Mouse (Mus musculus) hindbrain, embryonic 12.5 days (tissue): ENCODE data around the gene Mical2. TPM values are rescaled to one million over a fixed set of nuclear protein-coding genes. Genes with fewer than 3 reads are reported as not detected.

Experiments
- ATAC-seq: fragments of 200-750 bp; cut with Nextera tagmentation; 2 replicates; pipeline ENCODE4 v1.8.0; 2017; ENCODE audit warnings: moderate TSS enrichment; ENCODE audit not compliant: low FRiP score
- H3K27ac ChIP-seq: fragments of 300-500 bp; sonication (generic); 2 replicates; pipeline ENCODE4 v1.5.1; 2016; ENCODE audit warnings: mild to moderate bottlenecking
- H3K27me3 ChIP-seq: fragments of 300-500 bp; sonication (generic); 2 replicates; pipeline ENCODE4 v1.6.1; 2016; ENCODE audit warnings: mild to moderate bottlenecking
- H3K36me3 ChIP-seq: fragments of 300-500 bp; sonication (generic); 2 replicates; pipeline ENCODE4 v1.6.1; 2016; ENCODE audit warnings: mild to moderate bottlenecking
- H3K4me1 ChIP-seq: fragments of 300-500 bp; sonication (generic); 2 replicates; pipeline ENCODE4 v1.6.1; 2016
- H3K4me2 ChIP-seq: fragments of 300-500 bp; sonication (generic); replicated peaks from 2 replicates; pipeline ENCODE4 v1.6.1; 2016; ENCODE audit warnings: mild to moderate bottlenecking
- H3K4me3 ChIP-seq: fragments of 300-500 bp; sonication (generic); 2 replicates; pipeline ENCODE4 v1.5.1; 2016; ENCODE audit warnings: mild to moderate bottlenecking
- H3K9ac ChIP-seq: fragments of 300-500 bp; sonication (generic); 2 replicates; pipeline ENCODE4 v1.6.1; 2016; ENCODE audit warnings: mild to moderate bottlenecking, moderate library complexity
- H3K9me3 ChIP-seq: fragments of 300-500 bp; sonication (generic); replicated peaks from 2 replicates; pipeline ENCODE4 v1.6.1; 2016; ENCODE audit warnings: mild to moderate bottlenecking
- WGBS: fragments of 180-500 bp; shearing (Covaris S2); methylation state at CpG from one replicate; pipeline ENCODE4 v1.1.7; 2016; 5-methylcytosine and 5-hydroxymethylcytosine counted together
- polyA plus RNA-seq: library from polyadenylated mRNA; unstranded; fragments of >200 nt; fragmentation: Nextera tagmentation; extraction: Ambion mirVana; gene quantifications from 2 replicates; pipeline ENCODE4 v1.2.1, GENCODE M21; 2016

The Mical2 gene
- polyA plus RNA-seq, 1 experiment from 2014 or later: 1.6 TPM

- no peak overlapping the region for H3K4me2 ChIP-seq
- H3K9me3 ChIP-seq: no peaks in the 10 kb centered on the region
- no peaks in the 10 kb centered on the region for H3K36me3 ChIP-seq
- peaks cover 9% of the 10 kb centered on the region for H3K4me1 ChIP-seq
- no peak for ATAC-seq
- WGBS: 75% methylated on average over 1 of the region's 1 CpGs
- H3K27ac ChIP-seq: no peak overlapping the region
- H3K27me3 ChIP-seq: no peaks in the 10 kb centered on the region
- no peak overlapping the region for H3K4me3 ChIP-seq
- H3K9ac ChIP-seq: no peak overlapping the region
Observed at GRCm38 (mm10) chr7:112316239-112316638, 90.6 kb downstream of the Mical2 start.

GRCm38 (mm10) chr7:112317491-112317890 is 91.8 kb downstream of the Mical2 start:
- H3K4me2 ChIP-seq: no peak overlapping the region
- H3K9me3 ChIP-seq: no peaks in the 10 kb centered on the region
- 69% methylated on average over 5 of the region's 5 CpGs for WGBS
- H3K27me3 ChIP-seq: no peaks in the 10 kb centered on the region
- no peak for ATAC-seq
- no peaks in the 10 kb centered on the region for H3K36me3 ChIP-seq
- no peak overlapping the region for H3K9ac ChIP-seq
- H3K27ac ChIP-seq: no peak overlapping the region
- H3K4me3 ChIP-seq: no peak overlapping the region
- H3K4me1 ChIP-seq: peaks cover 9% of the 10 kb centered on the region

GRCm38 (mm10) chr7:112318306-112318705 is 92.7 kb downstream of the Mical2 start:
- peaks cover 9% of the 10 kb centered on the region for H3K4me1 ChIP-seq
- H3K36me3 ChIP-seq: no peaks in the 10 kb centered on the region
- H3K9ac ChIP-seq: no peak overlapping the region
- H3K4me3 ChIP-seq: no peak overlapping the region
- H3K27ac ChIP-seq: no peak overlapping the region
- no peaks in the 10 kb centered on the region for H3K9me3 ChIP-seq
- H3K4me2 ChIP-seq: no peak overlapping the region
- H3K27me3 ChIP-seq: no peaks in the 10 kb centered on the region
- WGBS: 93% methylated on average over 11 of the region's 11 CpGs
- no peak for ATAC-seq

- Histone ChIP-seq H3K4me1 (no peaks in the 10 kb centered on the region), H3K9ac (no peak overlapping the region), H3K4me2 (no peak overlapping the region), H3K27me3 (no peaks in the 10 kb centered on the region), H3K4me3 (no peak overlapping the region), H3K9me3 (no peaks in the 10 kb centered on the region), H3K36me3 (no peaks in the 10 kb centered on the region), H3K27ac (no peak overlapping the region)
- WGBS: 71% methylated on average over 4 of the region's 4 CpGs
- no peak for ATAC-seq
Observed at GRCm38 (mm10) chr7:112319419-112319818, 93.8 kb downstream of the Mical2 start.

GRCm38 (mm10) chr7:112320052-112320730 is 94.5 kb downstream of the Mical2 start:
- Histone ChIP-seq H3K4me3 (no peak overlapping the region), H3K27ac (no peak overlapping the region), H3K27me3 (no peaks in the 10 kb centered on the region), H3K4me1 (no peaks in the 10 kb centered on the region), H3K9ac (no peak overlapping the region), H3K36me3 (no peaks in the 10 kb centered on the region), H3K4me2 (no peak overlapping the region), H3K9me3 (no peaks in the 10 kb centered on the region)
- no peak for ATAC-seq
- WGBS: 95% methylated on average over 3 of the region's 3 CpGs

- ATAC-seq: no peak
- no peak overlapping the region for H3K4me2 ChIP-seq
- H3K4me3 ChIP-seq: no peak overlapping the region
- no peak overlapping the region for H3K27ac ChIP-seq
- no peaks in the 10 kb centered on the region for H3K4me1 ChIP-seq
- no peaks in the 10 kb centered on the region for H3K9me3 ChIP-seq
- H3K27me3 ChIP-seq: no peaks in the 10 kb centered on the region
- no peaks in the 10 kb centered on the region for H3K36me3 ChIP-seq
- no peak overlapping the region for H3K9ac ChIP-seq
- 88% methylated on average over 9 of the region's 9 CpGs for WGBS
Observed at GRCm38 (mm10) chr7:112321798-112322794, 96.4 kb downstream of the Mical2 start.

- H3K36me3 ChIP-seq: no peaks in the 10 kb centered on the region
- H3K4me1 ChIP-seq: no peaks in the 10 kb centered on the region
- H3K4me2 ChIP-seq: no peak overlapping the region
- no peak overlapping the region for H3K27ac ChIP-seq
- no peaks in the 10 kb centered on the region for H3K9me3 ChIP-seq
- H3K4me3 ChIP-seq: no peak overlapping the region
- ATAC-seq: no peak
- H3K27me3 ChIP-seq: no peaks in the 10 kb centered on the region
- no peak overlapping the region for H3K9ac ChIP-seq
- WGBS: 92% methylated on average over 5 of the region's 5 CpGs
Observed at GRCm38 (mm10) chr7:112324577-112324976, 98.9 kb downstream of the Mical2 start.

GRCm38 (mm10) chr7:112326852-112327251 is 101.2 kb downstream of the Mical2 start:
- WGBS: 70% methylated on average over 4 of the region's 4 CpGs
- Histone ChIP-seq H3K36me3 (no peaks in the 10 kb centered on the region), H3K4me2 (no peak overlapping the region), H3K9me3 (no peaks in the 10 kb centered on the region), H3K9ac (no peak overlapping the region), H3K4me3 (no peak overlapping the region), H3K27ac (no peak overlapping the region), H3K4me1 (no peaks in the 10 kb centered on the region), H3K27me3 (no peaks in the 10 kb centered on the region)
- no peak for ATAC-seq

GRCm38 (mm10) chr7:112328969-112329368 is 103.3 kb downstream of the Mical2 start:
- Histone ChIP-seq H3K4me2 (no peak overlapping the region), H3K9me3 (no peaks in the 10 kb centered on the region), H3K4me1 (no peaks in the 10 kb centered on the region), H3K36me3 (no peaks in the 10 kb centered on the region), H3K9ac (no peak overlapping the region), H3K4me3 (no peak overlapping the region), H3K27ac (no peak overlapping the region), H3K27me3 (no peaks in the 10 kb centered on the region)
- 19% methylated on average over 1 of the region's 1 CpGs for WGBS
- ATAC-seq: no peak

GRCm38 (mm10) chr7:112329496-112329895 is 103.8 kb downstream of the Mical2 start:
- ATAC-seq: no peak
- H3K27ac ChIP-seq: no peak overlapping the region
- no peaks in the 10 kb centered on the region for H3K9me3 ChIP-seq
- no peaks in the 10 kb centered on the region for H3K27me3 ChIP-seq
- 82% methylated on average over 7 of the region's 7 CpGs for WGBS
- H3K4me1 ChIP-seq: no peaks in the 10 kb centered on the region
- H3K9ac ChIP-seq: no peak overlapping the region
- no peaks in the 10 kb centered on the region for H3K36me3 ChIP-seq
- no peak overlapping the region for H3K4me3 ChIP-seq
- no peak overlapping the region for H3K4me2 ChIP-seq

- ATAC-seq: no peak
- H3K9ac ChIP-seq: no peak overlapping the region
- H3K27me3 ChIP-seq: 0 out of 2 replicates have a peak, but pooled peaks cover 3% of the 10 kb centered on the region
- no peaks in the 10 kb centered on the region for H3K36me3 ChIP-seq
- H3K9me3 ChIP-seq: no peaks in the 10 kb centered on the region
- H3K4me1 ChIP-seq: no peaks in the 10 kb centered on the region
- no peak overlapping the region for H3K4me3 ChIP-seq
- WGBS: 89% methylated on average over 8 of the region's 8 CpGs
- H3K27ac ChIP-seq: no peak overlapping the region
- no peak overlapping the region for H3K4me2 ChIP-seq
Observed at GRCm38 (mm10) chr7:112330935-112331334, 105.3 kb downstream of the Mical2 start.

GRCm38 (mm10) chr7:112331804-112332203 is 106.1 kb downstream of the Mical2 start:
- H3K9ac ChIP-seq: no peak overlapping the region
- 78% methylated on average over 8 of the region's 8 CpGs for WGBS
- no peak for ATAC-seq
- H3K4me1 ChIP-seq: 0 out of 2 replicates have a peak, but pooled peaks cover 3% of the 10 kb centered on the region
- H3K9me3 ChIP-seq: no peaks in the 10 kb centered on the region
- H3K36me3 ChIP-seq: no peaks in the 10 kb centered on the region
- H3K4me3 ChIP-seq: no peak overlapping the region
- no peak overlapping the region for H3K27ac ChIP-seq
- H3K27me3 ChIP-seq: 0 out of 2 replicates have a peak, but pooled peaks cover 3% of the 10 kb centered on the region
- H3K4me2 ChIP-seq: no peak overlapping the region
